Mouse (Mus musculus) monocyte, adult 5-6 weeks (primary cell): ENCODE results near the gene Efhd2. TPM values are rescaled to one million over a fixed set of nuclear protein-coding genes. Genes with fewer than 3 reads are reported as not detected.

Experiments
- ATAC-seq: fragments of 153-309, 156-312 bp; replicated peaks from 2 replicates; pipeline ENCODE4 v1.8.0; 2017; ENCODE audit warnings: mild to moderate bottlenecking; ENCODE audit not compliant: low TSS enrichment, insufficient number of reproducible peaks, severe bottlenecking, poor library complexity, low FRiP score
- total RNA-seq: library from RNA; stranded (forward); fragments of 200-1000, 200-491, 200-594 nt; gene quantifications from 3 replicates; pipeline ENCODE4 v1.2.3, GENCODE M21; 2017

Gene Efhd2
- total RNA-seq, result 190 to 273 TPM (median 198 TPM) in 3 replicates

- ATAC-seq, result peak; percentile 43; the same call in 1 of the 2 replicates
Measured at GRCm38 (mm10) chr4:141874601-141875460, at the start of gene Efhd2. Gene Efhd2 (minus strand): TSS chr4:141874920.

- ATAC-seq, result no peak
Measured at GRCm38 (mm10) chr4:141923961-141924360, 49.2 kb upstream of the Efhd2 start.

- no peak for ATAC-seq
Measured at GRCm38 (mm10) chr4:141920391-141920790, 45.7 kb upstream of the Efhd2 start.

GRCm38 (mm10) chr4:141917735-141918419 lies 43.2 kb upstream of the Efhd2 start:
- ATAC-seq, result peak; percentile 59

GRCm38 (mm10) chr4:141914040-141914439 lies 39.3 kb upstream of the Efhd2 start:
- ATAC-seq, result no peak

- no peak for ATAC-seq
Measured at GRCm38 (mm10) chr4:141913201-141913993, 38.7 kb upstream of the Efhd2 start.

GRCm38 (mm10) chr4:141904710-141905109 lies 30.0 kb upstream of the Efhd2 start:
- no peak for ATAC-seq

- no peak for ATAC-seq
Measured at GRCm38 (mm10) chr4:141902479-141902858, 27.7 kb upstream of the Efhd2 start.

- no peak for ATAC-seq
Measured at GRCm38 (mm10) chr4:141901711-141902478, 27.2 kb upstream of the Efhd2 start.

GRCm38 (mm10) chr4:141900421-141900820 lies 25.7 kb upstream of the Efhd2 start:
- ATAC-seq, result no peak

GRCm38 (mm10) chr4:141899936-141900335 lies 25.2 kb upstream of the Efhd2 start:
- no peak for ATAC-seq

GRCm38 (mm10) chr4:141898905-141899304 lies 24.2 kb upstream of the Efhd2 start:
- no peak for ATAC-seq

GRCm38 (mm10) chr4:141897838-141898237 lies 23.1 kb upstream of the Efhd2 start:
- no peak for ATAC-seq

- no peak for ATAC-seq
Measured at GRCm38 (mm10) chr4:141897225-141897624, 22.5 kb upstream of the Efhd2 start.

GRCm38 (mm10) chr4:141895772-141896171 lies 21.1 kb upstream of the Efhd2 start:
- no peak for ATAC-seq

GRCm38 (mm10) chr4:141893157-141893784 lies 18.6 kb upstream of the Efhd2 start:
- no peak for ATAC-seq

GRCm38 (mm10) chr4:141886385-141886968 lies 11.8 kb upstream of the Efhd2 start:
- ATAC-seq, result peak; percentile 28; the same call in 1 of the 2 replicates

GRCm38 (mm10) chr4:141885451-141885850 lies 10.7 kb upstream of the Efhd2 start:
- no peak for ATAC-seq
